Mouse (Mus musculus) mouse embryonic stem cell (cell line): ENCODE results near the gene Pnkd.

Source experiments
- in situ Hi-C, 2 experiments: fragments of 300-500 bp; cut with MboI; formaldehyde crosslinking; loops; 1 replicate in 1 of 2; 3 replicates in 1 of 2; pipeline ENCODE4 v1.14.3; 2019 to 2020; ENCODE audit warnings: low sequenced_read_pairs in 2 of 2, low pct_unique_long_range_greater_than_20kb in 1 of 2, mixed read lengths in 1 of 2; ENCODE audit not compliant: unreplicated experiment in 1 of 2

Pnkd gene

GRCm38 (mm10) chr1:74370040-74370439 lies 85.3 kb downstream of the Pnkd start:
- in situ Hi-C loops = no loop called here

GRCm38 (mm10) chr1:74373372-74373771 lies 88.6 kb downstream of the Pnkd start:
- in situ Hi-C loops = no loop called here

GRCm38 (mm10) chr1:74374980-74375379 lies 90.2 kb downstream of the Pnkd start, which contains the start of gene Slc11a1:
Slc11a1 (plus strand) TSS chr1:74375195.
- in situ Hi-C loops = no loop called here

- in situ Hi-C loops = no loop called here
Measured at GRCm38 (mm10) chr1:74375561-74375960, 90.8 kb downstream of the Pnkd start.

GRCm38 (mm10) chr1:74376396-74376795 lies 91.7 kb downstream of the Pnkd start:
- in situ Hi-C loops = no loop called here

- in situ Hi-C loops = no loop called here
Measured at GRCm38 (mm10) chr1:74379058-74379504, 94.4 kb downstream of the Pnkd start.

- in situ Hi-C loops = loop anchor here in 1 of 2 experiments (10.0 kb wide), 1 partner anchor 176 kb away; no protein-coding TSS in a partner anchor
Measured at GRCm38 (mm10) chr1:74380484-74380883, 95.8 kb downstream of the Pnkd start.

- in situ Hi-C loops = loop anchor here in 1 of 2 experiments (10.0 kb wide), 1 partner anchor 177 kb away; no protein-coding TSS in a partner anchor
Measured at GRCm38 (mm10) chr1:74381588-74382021, 96.9 kb downstream of the Pnkd start.

- in situ Hi-C loops = loop anchor here in 1 of 2 experiments (10.0 kb wide), 1 partner anchor 179 kb away; no protein-coding TSS in a partner anchor
Measured at GRCm38 (mm10) chr1:74383385-74383784, 98.7 kb downstream of the Pnkd start.

- in situ Hi-C loops = loop anchor here in 1 of 2 experiments (10.0 kb wide), 1 partner anchor 180 kb away; no protein-coding TSS in a partner anchor
Measured at GRCm38 (mm10) chr1:74384525-74384924, 99.8 kb downstream of the Pnkd start.

GRCm38 (mm10) chr1:74385064-74385463 lies 100.3 kb downstream of the Pnkd start:
- in situ Hi-C loops = loop anchor here in 1 of 2 experiments (10.0 kb wide), 1 partner anchor 180 kb away; no protein-coding TSS in a partner anchor

GRCm38 (mm10) chr1:74385531-74385930 lies 100.8 kb downstream of the Pnkd start:
- in situ Hi-C loops = loop anchor here in 1 of 2 experiments (10.0 kb wide), 1 partner anchor 181 kb away; no protein-coding TSS in a partner anchor

- in situ Hi-C loops = loop anchor here in 1 of 2 experiments (10.0 kb wide), 1 partner anchor 182 kb away; no protein-coding TSS in a partner anchor
Measured at GRCm38 (mm10) chr1:74386363-74386713, 101.6 kb downstream of the Pnkd start.

- in situ Hi-C loops = loop anchor here in 1 of 2 experiments (10.0 kb wide), 1 partner anchor 182 kb away; no protein-coding TSS in a partner anchor
Measured at GRCm38 (mm10) chr1:74386714-74387385, 102.1 kb downstream of the Pnkd start.

GRCm38 (mm10) chr1:74387386-74387988 lies 102.8 kb downstream of the Pnkd start:
- in situ Hi-C loops = loop anchor here in 1 of 2 experiments (10.0 kb wide), 1 partner anchor 183 kb away; no protein-coding TSS in a partner anchor

- in situ Hi-C loops = loop anchor here in 1 of 2 experiments (10.0 kb wide), 1 partner anchor 184 kb away; no protein-coding TSS in a partner anchor
Measured at GRCm38 (mm10) chr1:74388398-74388920, 103.7 kb downstream of the Pnkd start.

- in situ Hi-C loops = loop anchor here in 1 of 2 experiments (10.0 kb wide), 1 partner anchor 185 kb away; no protein-coding TSS in a partner anchor
Measured at GRCm38 (mm10) chr1:74389831-74390286, 105.1 kb downstream of the Pnkd start.

- in situ Hi-C loops = no loop called here
Measured at GRCm38 (mm10) chr1:74390287-74390906, 105.7 kb downstream of the Pnkd start.
